Mouse (Mus musculus): ENCODE results near the gene Ighmbp2. TPM values are rescaled to one million over a fixed set of nuclear protein-coding genes. Genes with fewer than 3 reads are reported as not detected.

The Ighmbp2 gene
- polyA plus RNA-seq, 1 experiment = 5.3 TPM

DNA sequence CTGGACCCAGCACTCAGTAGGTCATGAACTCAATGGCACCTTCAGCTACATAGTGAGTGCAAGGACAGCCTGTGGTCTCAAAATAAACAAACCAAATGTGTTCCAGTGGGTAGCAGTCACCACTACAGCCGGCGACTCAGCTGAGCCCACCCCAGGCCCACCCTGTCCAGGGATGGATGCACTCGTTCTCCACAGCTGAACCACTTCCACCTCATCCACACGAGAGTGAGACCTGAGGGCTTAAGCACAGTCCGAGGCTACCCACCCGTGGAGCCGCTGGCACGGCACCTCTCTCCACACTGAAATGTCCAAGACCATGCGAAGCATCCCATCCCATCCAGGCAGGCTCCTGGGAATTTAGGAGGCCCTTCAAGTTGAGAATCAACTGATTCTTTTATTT is 13.5 kb downstream of the Ighmbp2 start:
- peaks cover 28% of the 10 kb centered on the region for H3K36me3 ChIP-seq (ENCODE audit: control insufficient read depth, insufficient read depth)

GRCm38 (mm10) chr19:3268218-3268980 is 14.4 kb downstream of the Ighmbp2 start:
- no peak for TF ChIP-seq MYOG (IDR thresholded peaks at IDR 0.05; ENCODE audit: control insufficient read depth, extremely low read depth, insufficient read length)
- no peak for TF ChIP-seq MYOD1 (IDR thresholded peaks at IDR 0.05; ENCODE audit: control insufficient read depth, insufficient read length, low read depth)
- no peak for TF ChIP-seq CTCF (IDR thresholded peaks at IDR 0.05; ENCODE audit: control insufficient read depth, insufficient read depth, insufficient read length)
- no peak for TF ChIP-seq CEBPB (IDR thresholded peaks at IDR 0.05; ENCODE audit: low read depth)
- no peak for TF ChIP-seq FOSL1 (IDR thresholded peaks at IDR 0.05; ENCODE audit: insufficient read depth, low read length, poor library complexity, severe bottlenecking)
- TF ChIP-seq USF1 (IDR thresholded peaks at IDR 0.05; ENCODE audit: low read depth) = no peak
- no peak for TF ChIP-seq MAX (IDR thresholded peaks at IDR 0.05)
- Histone ChIP-seq H3K79me2 (ENCODE audit: control insufficient read depth, insufficient read depth) (no peaks in the 10 kb centered on the region), H3K36me3 (ENCODE audit: control insufficient read depth, insufficient read depth) (peaks cover 35% of the 10 kb centered on the region)

More for the DNA sequence above, 13.5 kb downstream of the Ighmbp2 start:
- Histone ChIP-seq H3K4me3 (ENCODE audit: insufficient read depth, poor library complexity, severe bottlenecking) (no peak overlapping the region), H3K27me3 (ENCODE audit: control insufficient read depth, insufficient read depth, insufficient read length) (no peaks in the 10 kb centered on the region), H3K79me3 (ENCODE audit: low read depth) (no peaks in the 10 kb centered on the region), H3K79me2 (ENCODE audit: control insufficient read depth, insufficient read depth) (no peaks in the 10 kb centered on the region), H3ac (ENCODE audit: control insufficient read depth, insufficient read length, low read depth) (no peak overlapping the region)
- TF ChIP-seq CEBPB (IDR thresholded peaks at IDR 0.05; ENCODE audit: low read depth) (no peak), MAX (IDR thresholded peaks at IDR 0.05) (no peak), FOSL1 (IDR thresholded peaks at IDR 0.05; ENCODE audit: insufficient read depth, low read length, poor library complexity, severe bottlenecking) (no peak), CTCF (IDR thresholded peaks at IDR 0.05; ENCODE audit: control insufficient read depth, insufficient read depth, insufficient read length) (no peak)

GRCm38 (mm10) chr19:3267340-3267739 is 15.5 kb downstream of the Ighmbp2 start:
- no peaks in the 10 kb centered on the region for H3K79me2 ChIP-seq (ENCODE audit: control insufficient read depth, insufficient read depth)
- peaks cover 36% of the 10 kb centered on the region for H3K36me3 ChIP-seq (ENCODE audit: control insufficient read depth, insufficient read depth)
- H3K79me3 ChIP-seq (ENCODE audit: low read depth) = no peaks in the 10 kb centered on the region
- H3ac ChIP-seq (ENCODE audit: control insufficient read depth, insufficient read length, low read depth) = no peak overlapping the region
- TF ChIP-seq MAX (IDR thresholded peaks at IDR 0.05) = no peak
- TF ChIP-seq FOSL1 (IDR thresholded peaks at IDR 0.05; ENCODE audit: insufficient read depth, low read length, poor library complexity, severe bottlenecking) = no peak
- no peak for TF ChIP-seq USF1 (IDR thresholded peaks at IDR 0.05; ENCODE audit: low read depth)
- no peak for TF ChIP-seq MYOG (IDR thresholded peaks at IDR 0.05; ENCODE audit: control insufficient read depth, extremely low read depth, insufficient read length)
- no peak for TF ChIP-seq CEBPB (IDR thresholded peaks at IDR 0.05; ENCODE audit: low read depth)
- no peak for TF ChIP-seq MYOD1 (IDR thresholded peaks at IDR 0.05; ENCODE audit: control insufficient read depth, insufficient read length, low read depth)
- no peak for TF ChIP-seq CTCF (IDR thresholded peaks at IDR 0.05; ENCODE audit: control insufficient read depth, insufficient read depth, insufficient read length)
- no peak overlapping the region for H3K4me3 ChIP-seq (ENCODE audit: insufficient read depth, poor library complexity, severe bottlenecking)
- no peaks in the 10 kb centered on the region for H3K27me3 ChIP-seq (ENCODE audit: control insufficient read depth, insufficient read depth, insufficient read length)

More at GRCm38 (mm10) chr19:3268218-3268980, 14.4 kb downstream of the Ighmbp2 start:
- H3K4me3 ChIP-seq (ENCODE audit: insufficient read depth, poor library complexity, severe bottlenecking) = no peak overlapping the region
- no peaks in the 10 kb centered on the region for H3K79me3 ChIP-seq (ENCODE audit: low read depth)
- no peak overlapping the region for H3ac ChIP-seq (ENCODE audit: control insufficient read depth, insufficient read length, low read depth)
- H3K27me3 ChIP-seq (ENCODE audit: control insufficient read depth, insufficient read depth, insufficient read length) = no peaks in the 10 kb centered on the region

DNA sequence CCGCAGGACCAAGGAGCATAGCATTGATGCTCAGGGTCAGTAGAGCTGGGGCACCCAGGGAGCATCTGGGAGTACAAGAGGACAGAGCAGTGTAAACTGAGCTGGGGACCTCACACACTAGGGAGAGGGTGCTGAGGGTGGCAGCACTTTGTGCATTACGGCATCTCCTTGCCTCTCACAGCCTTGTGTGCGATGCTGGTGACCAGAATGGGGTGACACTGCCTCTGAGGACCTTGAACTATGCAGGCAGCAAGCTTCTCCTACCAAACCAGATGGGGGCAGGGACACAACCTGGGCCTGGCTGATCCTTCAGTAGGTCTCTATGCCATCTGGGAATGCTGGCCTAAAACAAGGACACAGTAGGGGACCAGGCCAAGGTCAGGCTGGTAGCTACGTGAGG is 16.1 kb downstream of the Ighmbp2 start:
- TF ChIP-seq USF1 (IDR thresholded peaks at IDR 0.05; ENCODE audit: low read depth) = no peak
- TF ChIP-seq MYOG (IDR thresholded peaks at IDR 0.05; ENCODE audit: control insufficient read depth, extremely low read depth, insufficient read length) = no peak
- TF ChIP-seq CEBPB (IDR thresholded peaks at IDR 0.05; ENCODE audit: low read depth) = no peak
- TF ChIP-seq MYOD1 (IDR thresholded peaks at IDR 0.05; ENCODE audit: control insufficient read depth, insufficient read length, low read depth) = no peak
- no peak for TF ChIP-seq FOSL1 (IDR thresholded peaks at IDR 0.05; ENCODE audit: insufficient read depth, low read length, poor library complexity, severe bottlenecking)
- no peak for TF ChIP-seq MAX (IDR thresholded peaks at IDR 0.05)
- TF ChIP-seq CTCF (IDR thresholded peaks at IDR 0.05; ENCODE audit: control insufficient read depth, insufficient read depth, insufficient read length) = no peak
- H3K4me3 ChIP-seq (ENCODE audit: insufficient read depth, poor library complexity, severe bottlenecking) = no peak overlapping the region
- H3K79me3 ChIP-seq (ENCODE audit: low read depth) = no peaks in the 10 kb centered on the region
- no peaks in the 10 kb centered on the region for H3K27me3 ChIP-seq (ENCODE audit: control insufficient read depth, insufficient read depth, insufficient read length)
- H3ac ChIP-seq (ENCODE audit: control insufficient read depth, insufficient read length, low read depth) = no peak overlapping the region
- H3K36me3 ChIP-seq (ENCODE audit: control insufficient read depth, insufficient read depth) = peaks cover 36% of the 10 kb centered on the region
- H3K79me2 ChIP-seq (ENCODE audit: control insufficient read depth, insufficient read depth) = no peaks in the 10 kb centered on the region

DNA sequence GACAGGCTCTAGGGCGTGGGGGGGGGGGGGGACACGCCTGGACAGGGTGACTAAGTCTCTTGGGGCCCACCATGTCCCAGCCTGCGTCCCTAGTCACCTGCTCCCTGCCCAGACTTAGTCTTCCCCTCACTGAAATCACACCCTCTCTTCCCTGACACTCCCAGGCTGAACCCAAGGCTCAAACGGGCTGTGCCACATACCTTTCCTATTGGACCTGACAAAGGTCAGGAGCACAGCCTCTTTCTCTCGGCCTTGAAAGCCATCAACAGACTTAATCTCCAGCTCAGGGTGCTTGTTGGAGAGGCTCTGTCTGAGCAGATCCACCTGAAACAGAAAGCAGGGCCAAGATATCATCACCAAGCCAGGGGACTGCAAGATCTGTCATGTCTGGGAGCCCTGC is 16.7 kb downstream of the Ighmbp2 start:
- no peaks in the 10 kb centered on the region for H3K27me3 ChIP-seq (ENCODE audit: control insufficient read depth, insufficient read depth, insufficient read length)
- H3K79me2 ChIP-seq (ENCODE audit: control insufficient read depth, insufficient read depth) = no peaks in the 10 kb centered on the region
- H3ac ChIP-seq (ENCODE audit: control insufficient read depth, insufficient read length, low read depth) = no peak overlapping the region
- no peak overlapping the region for H3K4me3 ChIP-seq (ENCODE audit: insufficient read depth, poor library complexity, severe bottlenecking)
- TF ChIP-seq CTCF (IDR thresholded peaks at IDR 0.05; ENCODE audit: control insufficient read depth, insufficient read depth, insufficient read length) = no peak
- no peak for TF ChIP-seq MYOD1 (IDR thresholded peaks at IDR 0.05; ENCODE audit: control insufficient read depth, insufficient read length, low read depth)
- TF ChIP-seq MAX (IDR thresholded peaks at IDR 0.05) = no peak
- no peak for TF ChIP-seq USF1 (IDR thresholded peaks at IDR 0.05; ENCODE audit: low read depth)
- no peaks in the 10 kb centered on the region for H3K79me3 ChIP-seq (ENCODE audit: low read depth)
- H3K36me3 ChIP-seq (ENCODE audit: control insufficient read depth, insufficient read depth) = peaks cover 33% of the 10 kb centered on the region

DNA sequence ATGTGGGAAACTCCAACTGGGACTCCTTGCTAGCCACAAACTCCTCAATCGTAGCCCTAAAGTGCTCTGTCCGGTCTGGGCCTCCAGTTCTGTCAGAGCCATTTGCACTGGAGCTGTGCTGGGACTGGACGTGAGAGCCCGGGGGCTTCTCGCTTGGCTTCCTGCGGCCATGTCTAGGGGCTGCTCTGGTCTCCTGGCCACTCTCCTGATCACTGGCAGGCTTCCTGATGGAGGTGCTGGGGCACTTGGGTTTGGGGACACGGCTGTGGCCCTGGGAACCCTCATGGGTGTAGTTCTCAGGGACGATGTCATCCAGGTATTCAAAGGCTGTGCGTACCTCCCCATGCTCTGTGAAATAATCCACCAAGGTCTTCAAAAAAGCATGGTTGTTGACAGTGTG is 17.6 kb downstream of the Ighmbp2 start:
- Histone ChIP-seq H3K79me2 (ENCODE audit: control insufficient read depth, insufficient read depth) (no peaks in the 10 kb centered on the region), H3K27me3 (ENCODE audit: control insufficient read depth, insufficient read depth, insufficient read length) (no peaks in the 10 kb centered on the region), H3K36me3 (ENCODE audit: control insufficient read depth, insufficient read depth) (peaks cover 30% of the 10 kb centered on the region), H3K79me3 (ENCODE audit: low read depth) (no peaks in the 10 kb centered on the region), H3ac (ENCODE audit: control insufficient read depth, insufficient read length, low read depth) (no peak overlapping the region), H3K4me3 (ENCODE audit: insufficient read depth, poor library complexity, severe bottlenecking) (no peak overlapping the region)
- TF ChIP-seq MYOG (IDR thresholded peaks at IDR 0.05; ENCODE audit: control insufficient read depth, extremely low read depth, insufficient read length) = no peak
- TF ChIP-seq CEBPB (IDR thresholded peaks at IDR 0.05; ENCODE audit: low read depth) = no peak
- no peak for TF ChIP-seq USF1 (IDR thresholded peaks at IDR 0.05; ENCODE audit: low read depth)
- no peak for TF ChIP-seq MYOD1 (IDR thresholded peaks at IDR 0.05; ENCODE audit: control insufficient read depth, insufficient read length, low read depth)
- no peak for TF ChIP-seq MAX (IDR thresholded peaks at IDR 0.05)

All from C2C12 (cell line).